Mouse (Mus musculus) lung, adult 2 months (tissue): Measurements from ENCODE around the gene Heyl.

ENCODE experiments used
- CTCF ChIP-seq: fragments of 200-500 bp; IDR thresholded peaks from 2 replicates; pipeline ENCODE4 v1.5.1; 2011; ENCODE audit warnings: mild to moderate bottlenecking, low read length, control low read depth; ENCODE audit not compliant: insufficient read depth
- POLR2A ChIP-seq: fragments of 200-500 bp; IDR thresholded peaks from 2 replicates; pipeline ENCODE4 v1.6.1; 2011; ENCODE audit warnings: low read depth, mild to moderate bottlenecking, control low read depth, low read length, borderline replicate concordance; ENCODE audit errors: extremely low read depth

- TF ChIP-seq POLR2A = no peak
- TF ChIP-seq CTCF = no peak
Measured at GRCm38 (mm10) chr4:123298980-123299670, 65.8 kb downstream of the Heyl start.
